Mouse (Mus musculus): Measurements from ENCODE around the gene Tcte1. TPM values are rescaled to one million over a fixed set of nuclear protein-coding genes. Genes with fewer than 3 reads are reported as not detected.

Gene Tcte1
- polyA plus RNA-seq, 1 experiment from 2014 or later = 2.9 TPM

GRCm38 (mm10) chr17:45591701-45592605, 68.7 kb downstream of the Tcte1 start:
- Histone ChIP-seq H3K9me3 (replicated peaks) (no peaks in the 10 kb centered on the region), H3K9ac (replicated peaks) (peak overlapping the region; percentile 7; the same call in 1 of the 2 replicates), H3K4me1 (peaks cover 54% of the 10 kb centered on the region), H3K4me2 (peak overlapping the region; percentile 35), H3K27me3 (replicated peaks) (peaks cover 4% of the 10 kb centered on the region; the same call in 1 of the 2 replicates), H3K4me3 (replicated peaks) (no peak overlapping the region), H3K36me3 (no peaks in the 10 kb centered on the region), H3K27ac (replicated peaks) (no peak overlapping the region)
- ATAC-seq (ENCODE audit: low FRiP score) = no peak
- WGBS = 50% methylated on average over 16 of the region's 16 CpGs

Other genes with a start within 250 kb of the Tcte1 start
- gene Cdc5l, start 89.7 kb upstream of the Tcte1 start, polyA plus RNA-seq (2015; fragmentation: Nextera tagmentation; extraction: Ambion mirVana) = 57.1 and 62.0 TPM in 2 replicates
- gene Spats1, start 48.0 kb upstream of the Tcte1 start, polyA plus RNA-seq (2015; fragmentation: Nextera tagmentation; extraction: Ambion mirVana) = 2.1 and 2.9 TPM in 2 replicates
- gene Aars2, start 16.6 kb upstream of the Tcte1 start, polyA plus RNA-seq (2015; fragmentation: Nextera tagmentation; extraction: Ambion mirVana) = 18.0 and 19.4 TPM in 2 replicates
- 21.2 and 25.6 TPM in 2 replicates for gene Tmem151b, start 26.2 kb downstream of the Tcte1 start, polyA plus RNA-seq (2015; fragmentation: Nextera tagmentation; extraction: Ambion mirVana)
- gene Nfkbie, start 32.3 kb downstream of the Tcte1 start, polyA plus RNA-seq (2015; fragmentation: Nextera tagmentation; extraction: Ambion mirVana) = 4.8 and 10.1 TPM in 2 replicates
- 86.3 and 99.5 TPM in 2 replicates for gene Slc35b2, start 40.4 kb downstream of the Tcte1 start, polyA plus RNA-seq (2015; fragmentation: Nextera tagmentation; extraction: Ambion mirVana)
- 1,466 and 1,575 TPM in 2 replicates for gene Hsp90ab1, start 49.8 kb downstream of the Tcte1 start, polyA plus RNA-seq (2015; fragmentation: Nextera tagmentation; extraction: Ambion mirVana)
- gene Slc29a1, start 76.2 kb downstream of the Tcte1 start, polyA plus RNA-seq (2015; fragmentation: Nextera tagmentation; extraction: Ambion mirVana) = 42.8 and 77.5 TPM in 2 replicates
- 1.5 and 1.6 TPM in 2 replicates for gene Mymx, start 78.7 kb downstream of the Tcte1 start, polyA plus RNA-seq (2015; fragmentation: Nextera tagmentation; extraction: Ambion mirVana)
- gene Capn11, start 135.9 kb downstream of the Tcte1 start, polyA plus RNA-seq (2015; fragmentation: Nextera tagmentation; extraction: Ambion mirVana) = 0.77 and 1.2 TPM in 2 replicates
- 129 and 132 TPM in 2 replicates for gene Mrpl14, start 162.9 kb downstream of the Tcte1 start, polyA plus RNA-seq (2015; fragmentation: Nextera tagmentation; extraction: Ambion mirVana)
- 123 and 145 TPM in 2 replicates for gene Tmem63b, start 163.5 kb downstream of the Tcte1 start, polyA plus RNA-seq (2015; fragmentation: Nextera tagmentation; extraction: Ambion mirVana)
- gene 1600014C23Rik, start 210.4 kb downstream of the Tcte1 start, polyA plus RNA-seq (2015; fragmentation: Nextera tagmentation; extraction: Ambion mirVana) = 0.40 TPM in 1 of 2 replicates, not detected in the other

All from neural tube, embryonic 15.5 days (tissue).